Mouse (Mus musculus): ENCODE measurements at regions not wholly inside any gene's neighbourhood (a gene's known extent, or its start where the extent isn't known, plus 50 kb on each side); places are given as distances from the start of the nearest gene placed in this dataset.
"Not testable (repeated sequence)": the region's sequence is repeated elsewhere in the genome, so short reads cannot be mapped to it uniquely, and the experiment has no call there.

DNA sequence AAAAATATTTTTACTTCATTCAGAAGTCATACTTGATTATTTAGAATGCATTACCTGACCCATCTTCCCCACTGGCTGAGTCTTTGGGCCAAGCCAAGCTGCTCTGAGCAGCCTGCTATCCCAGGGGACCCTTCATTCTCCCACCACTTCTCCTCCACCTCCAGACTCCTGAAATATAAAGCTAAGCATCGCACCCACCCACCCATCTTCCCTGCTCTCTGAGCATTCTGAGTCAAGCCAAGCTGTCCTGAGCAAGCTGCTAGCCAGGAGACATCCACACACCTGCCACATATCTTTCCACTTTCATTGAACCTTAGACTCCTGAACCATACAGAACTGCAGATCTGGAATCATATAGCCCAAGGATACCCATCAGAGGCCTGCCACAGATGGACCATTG is 1456.2 kb upstream of the Adam24 start:
- DNase-seq (ENCODE audit: low spot score in 2 of 2), result peak; percentile 7 to 42

DNA sequence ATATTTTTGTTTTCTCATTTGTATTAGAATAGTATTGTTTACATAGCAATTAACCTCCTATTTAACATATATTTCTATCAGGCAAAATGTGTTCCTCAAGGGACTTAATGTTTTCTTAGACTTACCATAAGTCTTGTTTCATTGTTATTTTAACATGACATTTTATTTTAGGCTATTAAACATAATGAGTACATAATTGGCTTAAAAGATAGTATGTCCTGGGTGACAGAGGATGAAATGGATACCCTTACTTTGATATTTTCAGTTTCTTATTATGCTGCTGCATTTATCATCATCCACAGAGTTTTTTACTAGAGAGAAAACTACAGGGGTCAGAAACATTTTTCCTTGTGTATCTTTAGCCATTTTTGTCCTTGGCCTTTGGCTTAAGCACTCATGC is 1447.6 kb upstream of the Adam24 start:
- DNase-seq (ENCODE audit: low spot score in 2 of 2), result no peak

DNA sequence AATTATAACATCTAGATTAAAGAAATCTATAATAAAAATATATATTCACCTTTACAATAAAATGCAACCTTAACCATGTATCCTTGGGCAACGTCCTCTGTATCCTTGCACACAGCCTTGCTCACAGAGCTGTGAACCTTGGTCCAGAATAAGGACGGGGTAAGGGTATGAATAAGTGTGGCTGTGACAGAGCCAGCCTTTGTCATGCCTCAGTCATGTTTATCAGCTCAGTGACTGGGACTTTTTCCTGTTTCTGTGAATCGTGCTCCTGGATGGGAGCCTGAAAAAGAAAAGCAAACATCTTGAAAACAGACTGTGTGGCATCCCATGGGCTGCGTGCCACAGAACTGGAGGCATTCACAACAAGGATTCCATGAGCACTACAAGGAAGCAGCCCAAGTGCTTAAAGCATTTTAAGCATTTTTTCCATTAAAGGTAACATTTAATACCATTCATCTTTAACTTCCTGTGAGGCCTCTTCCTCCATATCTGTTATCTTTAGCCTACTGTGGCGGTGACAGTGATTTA is 1405.8 kb upstream of the Adam24 start:
- peak; percentile 8 to 26 for DNase-seq (ENCODE audit: low spot score in 2 of 2)

DNA sequence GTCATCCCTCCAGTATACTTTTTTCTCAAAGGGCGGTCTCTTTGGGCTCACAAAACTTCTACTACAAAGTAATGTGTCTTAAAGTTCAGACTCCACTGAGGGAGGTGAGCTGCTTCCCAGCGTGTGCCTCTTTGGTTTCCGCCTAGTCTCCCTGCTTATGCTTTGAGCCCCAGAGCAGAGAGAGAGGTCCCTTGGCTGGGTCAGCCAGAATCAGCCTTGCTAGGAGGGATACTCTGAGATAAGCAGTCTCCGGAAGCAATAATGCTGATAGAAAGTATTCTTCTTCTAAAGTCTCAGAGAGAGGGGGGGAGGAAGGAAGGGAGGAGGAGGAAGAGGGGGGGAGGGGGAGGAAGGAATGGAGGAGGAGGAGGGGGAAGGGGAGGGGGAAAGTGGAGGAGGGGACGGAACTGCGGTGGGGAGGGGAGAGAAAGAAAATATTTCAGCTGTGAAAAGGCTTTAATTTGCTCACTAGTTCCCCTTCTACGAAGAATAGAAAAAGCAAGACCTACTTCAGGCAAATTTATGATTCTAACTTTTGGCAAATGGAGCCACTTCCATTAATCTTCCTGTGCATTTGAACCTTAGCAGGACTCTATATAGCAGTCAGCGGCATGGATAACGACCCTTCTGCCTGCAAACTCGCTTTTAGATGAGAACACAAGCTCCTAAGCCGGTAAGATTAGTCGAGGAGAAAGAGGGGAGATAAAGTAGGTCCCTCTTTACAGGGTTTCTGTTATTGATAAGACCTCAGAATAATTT is 1377.2 kb upstream of the Adam24 start:
- no peak for DNase-seq (ENCODE audit: low spot score in 2 of 2)

DNA sequence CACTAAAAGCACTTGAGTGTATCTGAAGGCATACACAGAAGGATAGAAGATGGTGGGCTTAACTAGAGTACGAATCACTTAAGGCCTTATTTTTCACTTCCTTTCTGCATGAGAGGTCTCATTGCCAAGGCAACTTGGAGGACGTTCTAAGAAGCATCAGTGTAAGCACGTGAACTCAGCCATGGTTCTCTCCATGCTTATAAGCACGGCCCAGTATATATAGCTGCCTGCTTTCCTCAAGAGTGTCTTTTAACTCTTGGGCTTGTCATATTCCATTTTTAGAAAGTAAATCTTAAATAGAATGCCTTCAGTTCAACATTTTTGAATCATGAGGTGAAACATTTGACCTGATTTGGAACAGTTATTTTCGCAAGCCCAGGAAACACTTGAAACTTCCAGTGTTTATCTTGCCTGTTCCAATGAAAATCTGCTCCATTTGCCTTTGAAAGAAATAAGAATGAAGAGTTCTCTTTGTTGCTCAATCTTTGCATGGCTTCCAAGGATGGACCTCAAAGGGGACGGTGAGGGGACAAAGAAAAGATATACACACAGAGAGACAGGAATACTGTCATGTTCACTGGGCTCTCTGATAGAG is 1371.0 kb upstream of the Adam24 start:
- DNase-seq (ENCODE audit: low spot score in 2 of 2), result no peak

DNA sequence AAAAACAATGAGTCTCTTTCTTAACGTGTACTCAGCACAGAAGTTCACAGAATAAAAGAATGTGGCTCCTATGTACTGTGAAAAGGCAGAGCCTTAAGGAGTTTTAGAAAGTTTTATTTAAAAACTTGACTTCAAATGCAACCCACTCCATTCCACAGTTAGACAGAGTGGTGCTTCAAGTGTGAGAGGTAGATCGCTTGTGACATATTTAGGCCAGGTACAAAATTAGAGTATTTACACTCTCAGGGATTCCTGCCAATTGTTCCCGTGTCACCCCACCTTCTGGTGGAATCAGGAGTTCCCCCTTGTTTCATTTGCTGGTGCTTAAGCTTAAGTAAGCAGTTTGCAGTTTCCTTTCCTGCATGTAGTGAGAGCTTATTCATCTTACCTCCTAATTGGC is 1361.0 kb upstream of the Adam24 start:
- peak; percentile 5 to 47 for DNase-seq (ENCODE audit: low spot score in 2 of 2)

DNA sequence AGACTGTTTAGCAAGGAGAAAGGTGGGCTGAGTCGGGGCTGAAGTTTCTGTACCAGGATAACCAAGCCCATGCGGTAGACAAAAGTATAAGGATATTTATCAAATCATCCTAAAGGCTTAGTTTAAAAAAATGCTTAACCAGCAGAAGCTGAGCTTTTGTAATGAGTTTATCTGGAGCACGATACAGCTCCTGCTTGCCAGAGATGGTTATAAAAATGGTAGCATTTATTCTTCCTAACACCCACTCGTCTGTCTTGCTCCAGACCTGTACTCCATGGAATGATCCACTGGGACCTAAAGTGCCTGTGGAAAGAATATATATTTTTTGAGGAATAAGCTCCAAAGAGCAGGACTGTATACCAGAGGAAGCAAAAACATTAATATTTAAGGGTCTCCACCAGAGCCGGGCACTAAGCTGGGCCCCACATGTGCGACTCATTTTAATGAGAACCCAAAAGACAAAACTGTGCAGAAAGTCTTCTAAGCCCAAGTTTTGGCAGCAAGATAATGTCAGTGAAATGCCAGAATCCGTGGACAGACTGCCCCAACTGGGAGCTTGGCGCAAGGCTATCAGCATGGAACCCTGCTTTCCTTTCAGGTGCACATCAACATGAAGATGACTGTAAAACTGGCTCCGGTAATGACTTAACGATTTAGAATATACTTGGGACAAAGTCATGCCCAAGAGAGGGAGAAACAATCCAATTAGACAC is 1359.2 kb upstream of the Adam24 start:
- peak in 1 of 2 experiments; percentile 27 for DNase-seq (ENCODE audit: low spot score in 2 of 2)

DNA sequence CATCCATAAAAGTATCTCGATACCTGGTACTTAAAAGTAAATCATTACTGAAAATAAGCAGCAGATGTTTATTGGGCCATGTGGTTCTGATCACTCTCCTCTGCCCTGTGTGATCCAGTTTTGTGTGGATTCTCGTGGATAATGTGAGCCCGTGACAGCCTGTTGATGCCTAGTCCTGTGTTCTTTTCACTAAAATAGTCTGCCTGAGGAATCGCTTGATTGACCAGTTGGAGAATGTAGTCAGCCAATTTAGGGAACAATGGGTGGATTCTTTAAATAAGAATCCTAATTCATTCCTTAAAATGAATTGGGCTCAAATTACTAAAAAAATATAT is 1358.7 kb upstream of the Adam24 start:
- no peak for DNase-seq (ENCODE audit: low spot score in 2 of 2)

DNA sequence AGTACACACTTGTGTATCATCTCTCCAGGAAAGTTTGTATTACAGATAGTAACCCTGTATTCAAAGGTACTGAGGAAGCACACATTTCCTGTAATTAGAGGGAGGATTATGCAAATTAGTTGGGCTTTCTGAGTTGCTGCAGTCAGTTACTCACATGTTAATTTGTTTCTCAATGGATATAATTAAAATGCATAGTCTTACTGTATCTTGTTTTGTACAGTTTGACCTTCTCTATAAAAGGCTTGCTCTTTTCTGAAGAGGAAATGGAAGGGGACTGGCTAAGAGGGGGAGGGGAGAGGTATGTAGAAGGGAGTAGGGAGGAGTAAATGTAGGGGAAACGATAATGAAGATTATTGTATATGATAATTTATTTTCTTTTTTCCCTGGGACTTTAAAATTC is 1345.5 kb upstream of the Adam24 start:
- DNase-seq (ENCODE audit: low spot score in 2 of 2), result no peak

DNA sequence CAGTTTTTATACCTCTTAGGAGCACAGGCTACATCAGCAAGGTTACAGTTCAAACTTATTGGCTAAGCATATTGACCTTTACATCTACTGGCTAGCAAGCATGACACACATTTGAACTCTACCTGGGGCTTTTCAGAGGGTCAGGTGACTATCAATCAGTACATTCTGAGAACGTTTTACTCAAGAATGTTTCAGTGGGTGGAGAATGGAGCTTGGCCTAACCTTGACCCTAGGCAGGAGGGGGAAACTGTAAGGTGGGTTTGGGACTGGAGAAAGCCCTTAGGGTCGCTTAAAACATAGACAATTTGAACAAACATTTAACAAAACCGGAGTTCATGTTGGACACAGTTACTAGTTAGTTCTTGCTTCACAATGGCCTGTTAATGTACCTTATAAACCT is 1330.1 kb upstream of the Adam24 start:
- no peak for DNase-seq (ENCODE audit: low spot score in 2 of 2)

DNA sequence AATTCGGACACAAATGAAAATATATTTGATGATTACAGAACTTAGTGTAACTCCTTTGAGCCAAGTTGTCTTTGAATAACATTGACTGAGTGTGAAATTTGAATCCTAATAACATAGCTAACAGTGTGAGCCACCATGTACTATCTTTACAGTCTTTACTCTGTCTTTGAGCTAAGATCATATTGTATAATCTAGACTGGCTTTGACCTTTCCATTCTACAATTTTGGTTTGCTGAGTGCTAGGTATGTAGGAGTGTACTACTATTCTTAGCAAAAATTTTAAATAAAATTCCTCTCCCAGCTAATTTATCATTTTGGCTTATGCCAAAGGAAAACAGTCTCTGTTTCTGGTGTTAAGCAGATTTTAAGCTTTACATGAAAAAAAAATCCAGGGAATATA is 1328.4 kb upstream of the Adam24 start:
- DNase-seq (ENCODE audit: low spot score in 2 of 2), result no peak

DNA sequence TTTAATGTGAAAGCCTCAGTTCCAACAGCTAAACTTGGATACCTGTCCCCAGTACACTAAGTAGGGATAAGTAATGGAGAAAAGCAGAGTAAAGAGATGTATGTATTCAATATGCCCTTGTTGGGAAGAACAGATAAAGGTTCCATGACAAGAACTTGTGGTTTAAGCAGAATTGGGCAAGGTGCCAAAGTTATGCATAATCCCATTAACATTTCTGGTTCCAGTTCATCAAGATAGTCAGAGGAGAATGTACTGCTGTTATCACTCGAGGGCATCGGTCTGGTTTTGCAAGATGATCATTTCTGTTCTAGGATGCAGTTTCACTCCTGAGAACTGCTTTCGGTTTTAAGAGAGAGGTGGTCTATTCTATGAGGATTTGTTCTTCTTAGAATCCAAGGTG is 1325.9 kb upstream of the Adam24 start:
- no peak for DNase-seq (ENCODE audit: low spot score in 2 of 2)

DNA sequence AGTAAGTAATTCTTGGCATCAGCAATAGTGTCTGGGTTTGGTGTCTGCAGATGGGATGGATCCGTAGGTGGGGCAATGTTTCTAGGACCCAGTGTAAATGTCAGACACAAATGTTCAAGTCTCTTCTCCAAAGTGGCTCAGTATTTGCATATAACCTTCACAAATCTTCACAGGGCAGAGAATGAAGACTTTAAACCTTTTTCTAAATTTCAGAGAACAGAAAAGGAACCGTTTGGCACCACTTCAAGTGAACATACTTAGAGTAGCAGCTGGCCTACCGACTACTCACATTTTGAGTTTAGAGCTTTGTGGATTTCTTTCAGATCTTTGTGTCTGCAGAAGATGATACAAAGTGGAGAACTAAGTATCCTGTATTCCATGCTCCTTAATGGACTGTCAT is 1319.5 kb upstream of the Adam24 start:
- no peak for DNase-seq (ENCODE audit: low spot score in 2 of 2)

DNA sequence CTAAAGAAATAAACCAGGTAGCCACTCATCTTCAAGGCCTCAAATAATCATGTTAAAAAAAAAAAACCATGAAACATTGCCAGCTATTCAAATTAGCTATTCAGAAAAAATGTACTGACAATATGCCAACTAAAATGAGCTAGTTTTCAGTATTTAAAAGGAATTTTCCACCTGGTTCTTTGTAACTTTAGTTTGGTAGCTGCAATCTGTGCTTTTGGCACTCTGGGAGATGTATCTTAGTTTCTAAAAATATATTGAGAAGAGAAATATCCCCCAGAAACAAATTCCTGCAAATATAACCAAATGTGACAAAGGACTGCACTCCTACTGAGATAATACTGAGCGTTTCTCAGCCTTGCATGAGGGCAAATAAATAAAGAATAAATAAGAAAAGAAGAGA is 1317.8 kb upstream of the Adam24 start:
- DNase-seq (ENCODE audit: low spot score in 2 of 2), result no peak

DNA sequence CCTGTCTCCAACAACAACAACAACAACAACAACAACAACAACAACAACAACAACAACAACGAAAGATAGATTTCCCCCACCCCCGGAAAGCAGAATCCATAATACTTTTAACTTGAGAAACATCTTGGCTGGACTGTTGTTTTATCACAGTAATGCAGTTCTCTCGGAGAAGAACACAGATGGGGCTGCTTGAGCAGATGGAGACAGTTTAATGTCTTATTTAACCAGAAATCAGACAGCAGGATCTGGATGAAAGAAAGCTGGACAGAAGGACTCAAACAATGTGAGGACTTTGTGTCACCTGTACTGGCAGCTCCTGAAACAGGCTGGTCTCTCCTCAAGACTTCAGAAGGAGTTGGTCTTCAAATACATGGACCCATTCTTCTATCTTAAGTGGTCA is 1317.0 kb upstream of the Adam24 start:
- DNase-seq (ENCODE audit: low spot score in 2 of 2), result no peak

DNA sequence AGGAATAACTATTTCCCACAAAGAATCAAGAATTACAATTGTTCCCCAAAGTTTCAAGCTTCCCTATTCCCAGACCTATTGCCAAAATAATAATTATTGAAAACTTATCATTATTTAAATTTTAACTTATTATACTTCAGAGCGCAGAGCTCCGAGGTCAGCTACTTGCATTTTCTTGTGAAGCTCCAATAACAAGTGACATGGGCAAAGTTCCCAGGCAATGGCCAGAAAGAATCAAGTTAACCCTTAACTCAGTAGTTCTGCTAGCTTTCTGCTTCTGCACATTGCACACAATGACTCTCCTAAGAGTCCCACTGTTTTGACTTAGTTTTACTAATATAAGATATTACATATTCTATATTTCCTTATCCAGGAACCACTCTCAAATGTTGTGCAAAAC is 1308.5 kb upstream of the Adam24 start:
- DNase-seq (ENCODE audit: low spot score in 2 of 2), result not testable (repeated sequence)
